Mouse (Mus musculus): ENCODE results near the gene Ago4.

DNA sequence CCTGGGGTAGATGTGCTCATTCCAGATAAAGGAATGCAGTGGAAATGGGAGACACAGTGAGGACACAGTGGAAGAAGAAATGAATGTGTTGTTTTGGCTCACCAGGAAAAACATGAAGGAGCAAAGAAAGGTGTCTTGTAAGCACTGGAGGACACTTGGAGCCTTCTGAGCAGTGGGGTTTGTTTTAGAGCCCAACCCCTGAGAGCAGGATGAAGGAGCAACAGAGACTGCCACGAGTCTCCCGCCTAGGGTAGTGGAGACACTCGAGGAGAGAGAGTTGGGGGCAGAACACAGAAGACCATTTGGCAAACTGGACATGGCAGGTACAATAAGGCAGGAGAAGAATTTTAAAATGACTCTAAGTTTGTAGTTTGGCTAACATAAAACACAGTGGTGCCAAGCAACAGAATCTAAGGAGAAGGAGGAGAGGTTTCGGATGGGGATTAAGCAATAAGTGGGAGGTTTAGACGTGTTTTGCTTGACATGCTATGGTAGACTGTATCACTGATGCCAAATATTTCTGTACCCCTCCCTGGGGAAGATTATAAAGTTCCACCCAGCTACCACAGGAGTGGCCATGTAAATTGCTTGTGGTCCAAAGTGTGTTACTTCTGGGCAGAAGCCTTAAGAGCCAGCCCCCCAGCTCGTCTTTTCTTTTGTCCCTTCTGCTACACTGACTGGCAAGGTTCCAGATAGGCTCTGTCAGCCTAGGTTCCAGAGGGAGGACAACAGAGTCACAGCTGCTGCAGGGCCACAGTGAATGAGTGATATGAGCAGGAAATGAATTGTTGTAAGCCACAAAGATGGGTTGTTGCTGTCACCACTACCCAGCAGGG, 30.9 kb downstream of the Ago4 start:
- no peak for TF ChIP-seq CTCF (IDR thresholded peaks at IDR 0.05; ENCODE audit: extremely low read depth, insufficient read depth, insufficient read length, insufficient replicate concordance)
- no peak for TF ChIP-seq POLR2A (IDR thresholded peaks at IDR 0.05; ENCODE audit: low read depth, low read length)
